ENCODE assay signal across 8 mouse cellular contexts in the genomic region with DNA sequence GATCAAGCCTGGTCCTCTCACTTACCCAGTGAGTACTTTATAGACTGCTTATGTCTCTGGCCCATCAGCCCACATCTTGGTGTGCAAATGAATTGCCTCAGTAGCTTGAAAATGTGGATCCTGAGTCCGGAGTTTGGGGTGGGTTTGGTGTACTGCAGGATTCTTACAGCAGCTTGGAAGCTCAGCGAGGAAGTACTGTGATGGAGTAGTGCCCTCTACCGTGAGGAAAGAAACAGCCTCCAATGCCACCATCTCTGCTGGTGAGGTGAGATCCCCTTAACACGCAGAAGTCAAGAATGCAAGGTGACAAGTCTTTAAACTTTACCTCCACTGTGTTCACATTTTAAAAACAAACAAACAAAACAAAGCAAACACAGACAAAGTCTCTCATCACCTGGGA.
DNase-seq lines count a peak whose midpoint lies in the region; ATAC-seq lines count a peak whose summit lies in the region.
"Had no signal": no experiment of that assay in that cellular context is flagged by ENCODE, and none has a peak within 500 bp of the region (broad histone marks: within the 10 kb centered on the region; RNA-seq: fewer than 3 reads in every experiment).

No protein-coding gene starts in this region.

- H3K27ac ChIP-seq in embryonic facial prominence, embryonic 14.5 days (replicated peaks; ENCODE audit: low read depth, low read length) = no peak overlapping the region
- no peak overlapping the region for H3K27ac ChIP-seq in hindbrain, embryonic 11.5 days (ENCODE audit: low read depth, low read length)

- DNase-seq in left cerebral cortex, postnatal 10 days (ENCODE audit: extremely low spot score in 1 of 2, low spot score in 2 of 2) = peak; percentile 43 to 51
- DNase-seq in left cerebral cortex, postnatal 4 days = no peak
- peak; percentile 34 for DNase-seq in embryonic facial prominence, embryonic 14.5 days (ENCODE audit: low spot score)
- DNase-seq in kidney, postnatal 25 days = peak; percentile 57
- DNase-seq in hindbrain, embryonic 11.5 days (ENCODE audit: low spot score) = no peak
- no peak for DNase-seq in gastrocnemius, postnatal 10 days
- DNase-seq: thymus, postnatal 4 days had no signal

- intact Hi-C loops in left cerebral cortex, postnatal 10 days (cut with DNase I) = no loop called here
- intact Hi-C loops in left cerebral cortex, postnatal 4 days (cut with DNase I) = no loop called here

- 34% methylated on average over 4 of the region's 4 CpGs for WGBS in embryonic facial prominence, embryonic 14.5 days
- WGBS in hindbrain, embryonic 11.5 days = 46% methylated on average over 4 of the region's 4 CpGs

- H3K36me3 ChIP-seq in embryonic facial prominence, embryonic 14.5 days (ENCODE audit: control insufficient read depth, insufficient read depth, low read length) = no peaks in the 10 kb centered on the region
- H3K36me3 ChIP-seq in hindbrain, embryonic 11.5 days (ENCODE audit: control insufficient read depth, insufficient read depth, low read length) = no peaks in the 10 kb centered on the region

- no peaks in the 10 kb centered on the region for H3K9me3 ChIP-seq in embryonic facial prominence, embryonic 14.5 days (ENCODE audit: control insufficient read depth, low read length)
- no peaks in the 10 kb centered on the region for H3K9me3 ChIP-seq in hindbrain, embryonic 11.5 days (ENCODE audit: control insufficient read depth, low read length)

- H3K27me3 ChIP-seq in embryonic facial prominence, embryonic 14.5 days (replicated peaks; ENCODE audit: control insufficient read depth, insufficient read depth, low read length) = no peaks in the 10 kb centered on the region
- no peaks in the 10 kb centered on the region for H3K27me3 ChIP-seq in hindbrain, embryonic 11.5 days (ENCODE audit: control insufficient read depth, insufficient read depth, low read length)

- H3K4me2 ChIP-seq in embryonic facial prominence, embryonic 14.5 days (ENCODE audit: low read depth, low read length) = no peak overlapping the region
- H3K4me2 ChIP-seq in hindbrain, embryonic 11.5 days (replicated peaks; ENCODE audit: low read depth, low read length) = no peak overlapping the region

- peaks cover 27% of the 10 kb centered on the region for H3K4me1 ChIP-seq in embryonic facial prominence, embryonic 14.5 days (ENCODE audit: control insufficient read depth, insufficient read depth, low read length)
- no peaks in the 10 kb centered on the region; the same call in 1 of the 2 replicates for H3K4me1 ChIP-seq in hindbrain, embryonic 11.5 days (replicated peaks; ENCODE audit: control insufficient read depth, insufficient read depth, low read length)

- no peak overlapping the region for H3K9ac ChIP-seq in embryonic facial prominence, embryonic 14.5 days (ENCODE audit: low read depth, low read length)
- H3K9ac ChIP-seq in hindbrain, embryonic 11.5 days (ENCODE audit: low read depth, low read length) = no peak overlapping the region

- no peak overlapping the region for H3K4me3 ChIP-seq in embryonic facial prominence, embryonic 14.5 days (ENCODE audit: low read depth, low read length)
- no peak overlapping the region for H3K4me3 ChIP-seq in hindbrain, embryonic 11.5 days (ENCODE audit: low read depth, low read length)

- no peak for ATAC-seq in embryonic facial prominence, embryonic 14.5 days (ENCODE audit: low read depth)
- peak; percentile 79 for ATAC-seq in megakaryocyte progenitor cell, adult 5-6 weeks (replicated peaks; ENCODE audit: poor library complexity)
- no peak for ATAC-seq in hindbrain, embryonic 11.5 days (ENCODE audit: low FRiP score)

Comparison
In these comparisons a context has a peak if more than half of its experiments do, and no peak if none do; other contexts are left out.
1. DNase-seq: peak in left cerebral cortex, postnatal 10 days (2 of 2), embryonic facial prominence, embryonic 14.5 days (single experiment) and kidney, postnatal 25 days (2 of 2); none in left cerebral cortex, postnatal 4 days (single experiment), hindbrain, embryonic 11.5 days (single experiment) and gastrocnemius, postnatal 10 days (single experiment).